Mouse (Mus musculus): Measurements from ENCODE around the gene Sspo. TPM values are rescaled to one million over a fixed set of nuclear protein-coding genes. Genes with fewer than 3 reads are reported as not detected.

Sspo gene
- polyA plus RNA-seq, 1 experiment from 2014 or later, result 0.70 TPM

Small RNA genes within 50 kb of the gene (microRNA-seq; reads per million reads assigned to microRNA genes)
- gene Gm24325, result not detected

Other genes with a start within 250 kb of the Sspo start
- 27.2 and 29.4 TPM in 2 replicates for gene Krba1, start 52.6 kb upstream of the Sspo start, polyA plus RNA-seq (2015; fragmentation: Nextera tagmentation; extraction: Ambion mirVana)
- gene Zfp467, start 2.4 kb upstream of the Sspo start, polyA plus RNA-seq (2015; fragmentation: Nextera tagmentation; extraction: Ambion mirVana), result 30.0 and 34.2 TPM in 2 replicates
- 199 and 211 TPM in 2 replicates for gene Atp6v0e2, start 89.4 kb downstream of the Sspo start, polyA plus RNA-seq (2015; fragmentation: Nextera tagmentation; extraction: Ambion mirVana)
- 15.4 and 18.0 TPM in 2 replicates for gene Lrrc61, start 106.6 kb downstream of the Sspo start, polyA plus RNA-seq (2015; fragmentation: Nextera tagmentation; extraction: Ambion mirVana)
- 3.0 and 3.4 TPM in 2 replicates for gene Rarres2, start 124.6 kb downstream of the Sspo start, polyA plus RNA-seq (2015; fragmentation: Nextera tagmentation; extraction: Ambion mirVana)
- not detected in 2 replicates for gene Gm45021, start 141.4 kb downstream of the Sspo start, polyA plus RNA-seq (2015; fragmentation: Nextera tagmentation; extraction: Ambion mirVana)
- gene Repin1, start 145.7 kb downstream of the Sspo start, polyA plus RNA-seq (2015; fragmentation: Nextera tagmentation; extraction: Ambion mirVana), result 34.9 and 35.8 TPM in 2 replicates
- not detected in 2 replicates for gene Gm44965, start 145.7 kb downstream of the Sspo start, polyA plus RNA-seq (2015; fragmentation: Nextera tagmentation; extraction: Ambion mirVana)
- 15.8 and 20.5 TPM in 2 replicates for gene Zfp775, start 153.8 kb downstream of the Sspo start, polyA plus RNA-seq (2015; fragmentation: Nextera tagmentation; extraction: Ambion mirVana)
- 10.1 and 11.2 TPM in 2 replicates for gene AI854703, start 178.5 kb downstream of the Sspo start, polyA plus RNA-seq (2015; fragmentation: Nextera tagmentation; extraction: Ambion mirVana)
- gene Gimap8, start 199.0 kb downstream of the Sspo start, polyA plus RNA-seq (2015; fragmentation: Nextera tagmentation; extraction: Ambion mirVana), result 0.33 and 0.42 TPM in 2 replicates
- 1.1 and 1.8 TPM in 2 replicates for gene Gimap9, start 227.9 kb downstream of the Sspo start, polyA plus RNA-seq (2015; fragmentation: Nextera tagmentation; extraction: Ambion mirVana)
- gene Gimap4, start 236.3 kb downstream of the Sspo start, polyA plus RNA-seq (2015; fragmentation: Nextera tagmentation; extraction: Ambion mirVana), result 1.1 TPM in 2 replicates

Measured in forebrain, embryonic 15.5 days (tissue).